Mouse (Mus musculus) stomach, postnatal 0 days (tissue): ENCODE results near the gene Gstp2.
"Not testable (repeated sequence)": the region's sequence is repeated elsewhere in the genome, so short reads cannot be mapped to it uniquely, and the experiment has no call there.

Experiments
- CTCF ChIP-seq: IDR thresholded peaks from 2 replicates; pipeline ENCODE4 v1.5.1; 2016; ENCODE audit warnings: antibody characterized with exemption, low read depth, mild to moderate bottlenecking, moderate library complexity
- EP300 ChIP-seq: optimal IDR thresholded peaks from 2 replicates; pipeline ENCODE3; 2016; ENCODE audit warnings: antibody characterized with exemption

DNA sequence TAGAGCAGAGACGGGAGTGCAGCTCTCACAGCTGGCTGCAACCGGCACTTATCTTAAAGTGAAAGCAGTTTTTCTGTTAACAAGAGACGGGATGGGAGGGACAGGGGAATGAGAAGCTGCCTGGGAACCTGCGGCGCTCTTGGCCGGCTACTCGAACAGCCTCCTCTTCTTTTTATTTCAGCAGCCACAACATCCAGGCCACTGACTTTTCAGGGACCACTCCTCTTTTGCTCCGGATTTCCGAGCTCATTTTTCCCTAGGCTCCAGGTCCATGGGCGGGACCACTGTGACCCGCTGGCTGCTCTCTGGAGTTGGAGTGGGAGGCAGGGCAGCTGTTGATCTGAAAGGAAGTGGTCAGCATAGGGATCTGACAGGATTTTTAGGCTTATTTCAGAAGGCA, 18.7 kb upstream of the Gstp2 start:
- not testable (repeated sequence) for TF ChIP-seq CTCF, EP300
